Mouse (Mus musculus): ENCODE results near the gene Tead3. TPM values are rescaled to one million over a fixed set of nuclear protein-coding genes. Genes with fewer than 3 reads are reported as not detected.
"Not testable (repeated sequence)": the region's sequence is repeated elsewhere in the genome, so short reads cannot be mapped to it uniquely, and the experiment has no call there.

Tead3 gene
- total RNA-seq, 2 experiments from 2014 or later: 24.3 to 24.6 TPM

DNA sequence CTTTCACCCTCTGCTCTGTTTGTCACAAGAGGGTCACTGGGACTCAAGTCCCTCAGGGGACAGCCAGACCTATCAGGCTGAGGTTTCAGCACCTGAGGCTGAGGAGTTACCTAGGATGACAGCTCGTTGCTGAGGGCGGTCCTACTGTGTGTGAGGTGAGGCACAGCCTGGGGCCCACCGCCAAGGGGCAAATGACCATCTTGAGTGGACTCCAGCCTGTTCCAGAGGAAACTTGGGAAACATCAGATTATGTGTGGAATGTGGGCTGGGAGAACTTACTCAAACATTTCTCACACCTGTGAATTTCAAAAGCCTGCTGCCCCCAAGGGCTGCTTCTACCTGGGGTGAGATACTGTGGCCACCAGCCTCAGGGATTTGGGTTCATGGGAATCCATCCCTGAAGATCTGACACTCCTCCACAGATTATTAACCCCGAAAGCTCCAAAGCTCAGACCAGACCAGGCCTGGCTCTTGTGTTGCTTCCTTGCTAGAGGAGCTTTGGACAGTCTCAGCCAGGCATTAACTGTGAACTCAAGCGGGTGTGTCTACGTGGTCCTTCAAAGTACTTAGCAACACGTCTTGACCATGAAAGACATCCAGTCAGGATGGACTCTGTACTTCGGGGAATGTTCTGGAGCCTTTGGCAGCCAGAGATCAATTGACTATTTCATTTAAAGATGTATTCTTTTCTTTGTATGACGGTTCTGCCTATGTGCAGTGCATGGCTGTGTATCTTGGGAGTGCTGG is 10.1 kb upstream of the Tead3 start:
- no peak for DNase-seq (ENCODE audit: low spot score in 2 of 2)

- not testable (repeated sequence) for DNase-seq (ENCODE audit: low spot score in 2 of 2)
Measured at GRCm38 (mm10) chr17:28358576-28359261, 8.1 kb upstream of the Tead3 start.

- no peak for DNase-seq (ENCODE audit: low spot score in 2 of 2)
Measured at GRCm38 (mm10) chr17:28355871-28356270, 5.3 kb upstream of the Tead3 start.

GRCm38 (mm10) chr17:28352018-28352417 is 1.4 kb upstream of the Tead3 start:
- DNase-seq (ENCODE audit: low spot score in 2 of 2): no peak

GRCm38 (mm10) chr17:28351353-28351890 is 805 bp upstream of the Tead3 start:
- no peak for DNase-seq (ENCODE audit: low spot score in 2 of 2)

GRCm38 (mm10) chr17:28349901-28350465 is 634 bp downstream of the Tead3 start:
- peak; percentile 48 to 67 for DNase-seq (ENCODE audit: low spot score in 2 of 2)

DNA sequence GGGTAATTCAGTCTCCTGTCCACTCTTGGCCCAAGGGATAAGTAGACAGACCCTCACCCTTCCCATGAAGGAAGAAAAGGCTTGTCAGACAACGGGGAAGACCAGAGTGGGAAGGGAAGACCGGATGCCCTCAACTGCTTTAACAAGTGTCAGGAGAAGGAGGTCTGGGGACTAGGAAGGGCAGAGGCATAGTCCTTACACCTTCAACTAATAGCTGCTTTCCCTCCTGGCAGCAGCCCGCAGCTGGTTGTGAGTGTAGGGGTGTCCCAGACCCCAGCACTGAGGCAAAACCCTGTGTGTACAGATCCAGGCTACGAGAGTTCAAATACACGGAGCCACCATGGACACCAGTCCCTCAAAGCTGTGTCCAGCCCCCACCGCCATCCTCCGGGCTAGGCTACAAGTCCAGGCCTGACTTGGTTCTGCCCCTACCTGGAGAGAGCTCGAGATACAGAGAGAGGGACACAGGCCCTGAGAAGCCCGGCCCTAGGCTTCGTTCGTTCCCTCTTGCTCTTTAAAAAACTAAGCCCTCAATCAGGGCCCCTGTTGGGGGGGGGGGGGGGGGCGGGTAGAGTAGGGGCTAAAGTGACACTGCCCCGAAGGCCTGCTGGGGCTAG is 1.2 kb downstream of the Tead3 start:
- no peak for DNase-seq (ENCODE audit: low spot score in 2 of 2)

GRCm38 (mm10) chr17:28348211-28348610 is 2.4 kb downstream of the Tead3 start:
- no peak for DNase-seq (ENCODE audit: low spot score in 2 of 2)

DNA sequence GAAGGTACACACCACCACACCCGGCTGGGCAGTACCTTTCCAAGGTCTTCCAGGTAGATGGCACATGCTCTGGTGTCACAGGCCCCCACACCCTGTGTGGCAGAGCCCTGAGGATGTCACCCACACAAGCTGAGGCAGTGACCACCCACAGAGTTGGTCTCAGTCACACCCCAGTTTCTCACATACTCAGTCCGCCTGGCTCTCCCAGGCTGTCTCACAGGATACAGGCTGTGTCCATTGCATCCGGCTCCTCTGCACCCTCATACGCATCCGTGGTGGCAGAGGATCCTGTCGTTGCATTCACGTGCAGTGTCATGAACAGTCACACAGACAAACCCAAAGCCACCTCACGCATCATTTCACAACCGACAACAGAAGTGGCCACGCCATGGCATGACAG is 3.3 kb downstream of the Tead3 start:
- no peak for DNase-seq (ENCODE audit: low spot score in 2 of 2)

GRCm38 (mm10) chr17:28345882-28346281 is 4.7 kb downstream of the Tead3 start:
- peak in 1 of 2 experiments; percentile 66 for DNase-seq (ENCODE audit: low spot score in 2 of 2)

DNA sequence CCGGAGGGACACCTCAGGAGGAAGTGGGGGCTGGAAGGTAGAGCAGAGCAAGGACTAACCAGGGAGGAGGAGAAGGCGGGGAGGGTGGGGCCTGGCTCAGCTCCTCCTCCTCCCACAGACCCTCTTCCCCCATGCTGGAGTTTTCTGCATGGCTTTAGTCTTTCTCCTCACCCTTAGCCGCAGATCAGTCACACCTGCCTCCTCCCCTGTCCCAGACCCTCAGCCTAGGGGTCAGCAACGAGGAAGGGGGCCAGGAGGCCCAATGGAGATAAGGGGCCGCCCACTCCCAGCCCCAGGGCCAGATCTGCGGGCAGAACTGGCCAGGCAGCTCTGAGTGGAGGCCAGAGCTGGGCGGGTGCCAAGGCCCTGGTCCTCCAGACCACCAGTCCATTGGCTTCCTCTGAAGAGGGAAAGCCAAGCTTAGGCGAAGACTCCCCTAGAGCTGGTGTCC is 5.3 kb downstream of the Tead3 start:
- peak in 1 of 2 experiments; percentile 61 for DNase-seq (ENCODE audit: low spot score in 2 of 2)

GRCm38 (mm10) chr17:28344670-28345069 is 5.9 kb downstream of the Tead3 start:
- no peak for DNase-seq (ENCODE audit: low spot score in 2 of 2)

DNA sequence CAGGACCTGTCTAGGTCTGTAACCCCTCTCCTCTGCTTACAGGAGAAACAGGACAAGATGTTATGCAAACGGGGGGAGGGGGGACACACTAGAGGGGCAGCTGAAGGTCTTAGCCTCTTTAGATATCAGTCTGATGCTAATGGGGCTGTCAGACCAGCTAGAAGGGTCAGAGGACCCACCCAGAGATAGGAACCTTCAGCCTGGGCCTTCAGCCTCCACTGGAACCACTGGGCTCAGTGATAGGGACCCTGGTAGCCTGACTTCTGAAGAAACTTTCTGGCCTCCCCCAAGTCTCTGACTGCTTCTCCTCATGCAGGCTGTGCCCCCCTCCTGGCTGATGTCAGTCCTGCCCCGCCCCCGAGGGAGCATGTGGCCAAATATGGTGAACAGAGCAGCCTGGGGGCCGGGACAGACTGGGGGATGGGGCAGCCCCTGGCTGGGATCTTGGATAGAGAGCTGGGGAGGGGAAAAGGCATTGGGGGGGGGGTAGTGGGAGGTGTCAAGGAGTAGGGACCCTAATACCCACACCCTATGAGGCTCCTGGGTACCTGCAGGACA is 6.5 kb downstream of the Tead3 start:
- DNase-seq (ENCODE audit: low spot score in 2 of 2): no peak

DNA sequence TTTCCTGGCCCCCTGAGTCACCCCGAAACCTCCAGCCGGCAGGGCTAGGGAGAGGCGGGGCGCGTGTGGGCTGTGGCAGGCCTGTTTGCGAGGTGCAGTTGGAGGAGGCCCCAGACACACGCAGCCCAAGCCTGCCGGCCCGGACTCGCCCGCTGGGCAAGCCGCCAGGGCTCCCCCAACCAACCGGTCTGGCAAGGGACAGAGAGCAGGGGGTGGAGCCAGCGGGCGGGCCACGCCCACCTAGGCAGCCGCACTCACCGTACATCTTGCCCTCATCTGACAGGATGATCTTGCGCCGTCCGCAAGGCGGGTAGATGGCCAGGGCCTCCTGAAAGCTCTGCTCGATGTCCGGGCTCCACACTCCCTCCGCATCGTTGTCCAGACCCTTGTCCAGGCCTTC is 9.5 kb downstream of the Tead3 start:
- peak; percentile 82 to 88 for DNase-seq (ENCODE audit: low spot score in 2 of 2)

DNA sequence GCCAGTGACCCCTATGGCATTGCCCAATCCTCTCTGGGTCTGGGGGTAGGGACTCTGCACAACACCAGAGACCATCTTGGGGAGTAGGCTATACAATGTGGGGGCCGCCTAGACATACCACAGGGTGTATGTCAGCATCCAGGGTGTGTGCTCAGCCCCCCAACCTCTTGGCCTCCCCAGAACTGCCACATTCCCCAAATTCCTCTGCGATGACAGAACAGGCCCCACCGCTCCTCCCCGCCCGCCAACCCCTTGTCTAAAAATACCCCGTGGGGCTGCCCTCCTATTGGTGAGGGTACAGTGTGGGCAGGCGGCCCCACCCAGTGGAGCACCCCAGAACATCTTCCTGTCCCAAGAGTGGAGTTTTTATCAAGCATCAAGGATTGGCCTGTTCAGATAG is 10.0 kb downstream of the Tead3 start:
- no peak for DNase-seq (ENCODE audit: low spot score in 2 of 2)

DNA sequence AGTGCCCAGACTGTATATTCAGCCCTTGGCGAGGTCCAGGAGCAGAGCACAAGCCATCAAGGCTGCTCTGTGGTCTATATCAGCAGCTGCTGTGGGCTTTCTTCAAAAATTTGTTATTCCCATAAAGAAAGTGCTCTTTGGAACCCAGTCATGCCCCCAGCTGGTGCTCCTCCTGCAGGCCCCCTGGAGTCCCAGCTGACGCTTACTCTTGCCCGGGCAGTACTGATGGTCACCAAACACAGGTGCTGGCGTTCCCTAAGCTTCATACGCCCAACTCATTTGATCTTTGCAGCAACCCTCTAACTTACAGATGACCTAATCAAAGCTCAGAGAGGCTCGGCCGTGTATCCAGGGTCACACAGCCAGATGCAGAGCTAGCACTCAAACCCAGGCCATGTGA is 13.1 kb downstream of the Tead3 start:
- no peak for DNase-seq (ENCODE audit: low spot score in 2 of 2)

GRCm38 (mm10) chr17:28335267-28335666 is 15.3 kb downstream of the Tead3 start:
- no peak for DNase-seq (ENCODE audit: low spot score in 2 of 2)

DNA sequence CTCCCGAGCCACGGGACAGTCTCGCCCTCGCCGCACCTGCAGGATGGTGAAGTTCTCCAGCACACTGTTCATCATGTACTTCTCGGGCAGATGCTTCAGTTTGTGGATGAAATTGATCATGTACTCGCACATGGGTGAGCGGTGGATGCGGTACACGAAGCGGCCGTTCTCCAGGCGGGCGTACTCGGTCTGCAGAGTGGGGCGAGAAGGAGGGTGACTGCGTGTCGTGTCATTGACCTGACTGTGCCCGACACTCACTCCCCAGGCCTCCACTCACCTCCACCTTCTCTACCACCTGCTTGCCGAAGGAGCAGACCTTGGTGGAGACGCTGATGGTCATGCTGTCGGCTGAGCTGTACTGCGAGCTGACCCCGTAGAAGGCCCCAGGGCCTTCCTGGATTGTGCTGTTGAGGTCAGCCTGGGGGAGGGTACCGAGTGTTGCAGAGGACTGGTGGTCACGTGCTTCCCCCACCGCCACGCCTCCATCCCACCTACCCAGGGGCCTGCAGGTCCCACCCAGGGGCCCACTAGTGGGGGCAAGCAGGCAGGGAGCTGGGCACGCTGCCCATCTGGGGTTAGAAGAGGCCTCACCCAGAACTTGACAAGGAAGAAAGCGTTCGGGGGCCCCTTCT is 17.6 kb downstream of the Tead3 start:
- no peak for DNase-seq (ENCODE audit: low spot score in 2 of 2)

DNA sequence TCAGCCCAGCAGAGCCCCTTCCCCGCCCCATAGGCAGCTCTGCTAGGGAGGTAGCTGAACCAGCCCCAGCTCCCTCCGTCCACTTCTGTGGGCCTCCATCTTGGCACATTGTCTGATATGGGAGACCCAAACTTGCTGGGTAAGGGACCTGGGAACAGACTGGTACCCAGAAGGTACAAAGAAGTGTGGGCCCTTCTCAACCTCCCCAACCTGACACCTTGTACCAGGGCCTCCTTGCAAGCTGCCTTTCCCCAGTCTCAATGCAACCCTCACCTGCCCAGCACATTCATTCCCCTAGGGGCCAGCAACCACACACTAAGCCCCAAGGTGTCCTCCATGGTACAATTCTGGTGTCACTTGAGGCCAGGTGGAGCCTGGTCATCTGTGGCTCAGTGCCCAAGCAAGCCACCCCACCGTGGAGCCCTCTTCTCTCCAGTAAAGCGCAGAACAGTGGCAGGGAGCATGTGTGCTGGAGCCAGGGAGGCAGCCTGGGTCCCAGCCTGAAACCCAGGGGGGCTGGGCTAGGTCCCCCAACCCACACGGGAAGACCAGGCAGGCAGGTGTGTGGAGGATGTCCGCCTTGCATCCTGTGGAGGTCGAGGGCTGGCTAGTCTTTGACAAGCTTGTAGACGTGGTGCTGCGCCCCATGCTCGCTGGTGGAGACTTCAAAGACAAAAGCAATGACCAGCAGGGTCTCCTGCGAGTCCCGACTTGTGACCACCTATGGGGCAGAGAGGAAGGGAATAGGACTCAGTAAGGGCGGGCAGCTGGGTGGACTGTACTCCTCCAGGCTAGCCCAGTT is 18.3 kb downstream of the Tead3 start:
- DNase-seq (ENCODE audit: low spot score in 2 of 2): no peak

Measured in gastrocnemius, postnatal 4 days (tissue).